Mouse (Mus musculus) thymus, postnatal 10 days (tissue): Measurements from ENCODE around the gene Gm28269.

ENCODE experiments used
- DNase-seq, 2 experiments: peaks; one replicate each; pipeline ENCODE4 v3.0.0; 2021; ENCODE audit warnings: low spot score in 2 of 2

Gene Gm28269

GRCm38 (mm10) chrX:21744997-21745396, at the start of gene Gm28269:
Gene Gm28269 (minus strand): TSS chrX:21745097.
- no peak for DNase-seq

GRCm38 (mm10) chrX:21716885-21717284, 28.0 kb downstream of the Gm28269 start:
- DNase-seq = no peak

GRCm38 (mm10) chrX:21715293-21715692, 29.6 kb downstream of the Gm28269 start:
- DNase-seq = no peak

- no peak for DNase-seq
Measured at GRCm38 (mm10) chrX:21714829-21715228, 30.1 kb downstream of the Gm28269 start, which contains the start of gene Slc6a14. Gene Slc6a14 (plus strand): TSS chrX:21714896.

GRCm38 (mm10) chrX:21704470-21704869, 40.4 kb downstream of the Gm28269 start:
- DNase-seq = no peak

- no peak for DNase-seq
Measured at GRCm38 (mm10) chrX:21701646-21702045, 43.3 kb downstream of the Gm28269 start.

GRCm38 (mm10) chrX:21695687-21696086, 49.2 kb downstream of the Gm28269 start:
- no peak for DNase-seq

- DNase-seq = no peak
Measured at GRCm38 (mm10) chrX:21695220-21695619, 49.7 kb downstream of the Gm28269 start.
